Mouse (Mus musculus) liver, postnatal 0 days (tissue): ENCODE results near the gene Inpp4a. TPM values are rescaled to one million over a fixed set of nuclear protein-coding genes. Genes with fewer than 3 reads are reported as not detected.

ENCODE experiments used
- ATAC-seq: fragments of 200-750 bp; cut with Nextera tagmentation; 2 replicates; pipeline ENCODE4 v1.8.0; 2017; ENCODE audit warnings: mild to moderate bottlenecking, moderate library complexity
- DNase-seq: peaks from one replicate; pipeline ENCODE4 v3.0.0-alpha.2; 2016
- H3K27ac ChIP-seq: fragments of 300-500 bp; sonication (generic); 2 replicates; pipeline ENCODE4 v1.5.1; 2014; ENCODE audit warnings: antibody characterized with exemption, moderate library complexity, mild to moderate bottlenecking, low read depth
- H3K27me3 ChIP-seq: fragments of 300-500 bp; sonication (generic); 2 replicates; pipeline ENCODE4 v1.6.1; 2014; ENCODE audit warnings: low read length, control low read depth, mixed read lengths; ENCODE audit not compliant: insufficient read depth
- H3K36me3 ChIP-seq: fragments of 300-500 bp; sonication (generic); replicated peaks from 2 replicates; pipeline ENCODE4 v1.6.1; 2014; ENCODE audit warnings: mild to moderate bottlenecking, control low read depth, low read length, moderate library complexity, mixed read lengths; ENCODE audit not compliant: insufficient read depth
- H3K4me1 ChIP-seq: fragments of 300-500 bp; sonication (generic); 2 replicates; pipeline ENCODE4 v1.6.1; 2014; ENCODE audit warnings: antibody characterized with exemption, mild to moderate bottlenecking, control low read depth; ENCODE audit not compliant: insufficient read depth
- H3K4me2 ChIP-seq: fragments of 300-500 bp; sonication (generic); 2 replicates; pipeline ENCODE4 v1.6.1; 2014; ENCODE audit warnings: low read depth, mild to moderate bottlenecking, low read length, moderate library complexity, mixed read lengths
- H3K4me3 ChIP-seq: fragments of 300-500 bp; sonication (generic); 2 replicates; pipeline ENCODE4 v1.5.1; 2014; ENCODE audit warnings: low read depth, low read length
- H3K9ac ChIP-seq: fragments of 300-500 bp; sonication (generic); replicated peaks from 2 replicates; pipeline ENCODE4 v1.6.1; 2014; ENCODE audit warnings: mild to moderate bottlenecking, moderate library complexity
- H3K9me3 ChIP-seq: fragments of 300-500 bp; sonication (generic); 2 replicates; pipeline ENCODE4 v1.6.1; 2016; ENCODE audit warnings: mild to moderate bottlenecking, control low read depth, low read length, mixed read lengths
- CTCF ChIP-seq: sonication (generic); IDR thresholded peaks from 2 replicates; pipeline ENCODE4 v1.5.1; 2016; ENCODE audit warnings: antibody characterized with exemption, low read depth
- EP300 ChIP-seq: IDR thresholded peaks from 2 replicates; pipeline ENCODE4 v1.6.1; 2016; ENCODE audit warnings: antibody characterized with exemption, low read depth, mild to moderate bottlenecking
- WGBS: fragments of 180-500 bp; shearing (Covaris S2); extraction: QIAGEN DNeasy Blood & Tissue Kit; methylation state at CpG from one replicate; pipeline ENCODE4 v1.1.7; 2014; ENCODE audit not compliant: insufficient replicate concordance; 5-methylcytosine and 5-hydroxymethylcytosine counted together
- polyA plus RNA-seq: library from polyadenylated mRNA; unstranded; fragments of >200 nt; fragmentation: Nextera tagmentation; extraction: Ambion mirVana; gene quantifications from 2 replicates; pipeline ENCODE4 v1.2.1, GENCODE M21; 2015

The Inpp4a gene
- polyA plus RNA-seq, 1 experiment from 2014 or later = 6.7 TPM

- no peaks in the 10 kb centered on the region for H3K9me3 ChIP-seq
- H3K4me2 ChIP-seq = no peak overlapping the region
- WGBS = 82% methylated on average over 16 of the region's 16 CpGs
- H3K4me3 ChIP-seq = no peak overlapping the region
- H3K4me1 ChIP-seq = no peaks in the 10 kb centered on the region
- peaks cover 27% of the 10 kb centered on the region for H3K36me3 ChIP-seq
- no peak overlapping the region for H3K9ac ChIP-seq
- no peak overlapping the region for H3K27ac ChIP-seq
- no peak for TF ChIP-seq EP300
- no peak for TF ChIP-seq CTCF
- ATAC-seq (no peak), DNase-seq (no peak)
- H3K27me3 ChIP-seq = no peaks in the 10 kb centered on the region
Measured at GRCm38 (mm10) chr1:37442848-37443835, 143.5 kb downstream of the Inpp4a start.

GRCm38 (mm10) chr1:37448361-37449095 is 148.9 kb downstream of the Inpp4a start:
- H3K4me1 ChIP-seq = no peaks in the 10 kb centered on the region
- H3K4me2 ChIP-seq = no peak overlapping the region
- peak; percentile 70 for TF ChIP-seq CTCF
- TF ChIP-seq EP300 = no peak
- H3K4me3 ChIP-seq = no peak overlapping the region
- H3K27me3 ChIP-seq = no peaks in the 10 kb centered on the region
- ATAC-seq (no peak), DNase-seq (peak; percentile 69)
- H3K9me3 ChIP-seq = no peaks in the 10 kb centered on the region
- no peaks in the 10 kb centered on the region for H3K36me3 ChIP-seq
- WGBS = 73% methylated on average over 10 of the region's 10 CpGs
- H3K9ac ChIP-seq = no peak overlapping the region
- H3K27ac ChIP-seq = no peak overlapping the region

- Histone ChIP-seq H3K27me3 (no peaks in the 10 kb centered on the region), H3K4me2 (no peak overlapping the region), H3K9ac (no peak overlapping the region), H3K27ac (no peak overlapping the region), H3K4me3 (no peak overlapping the region), H3K9me3 (no peaks in the 10 kb centered on the region), H3K36me3 (no peaks in the 10 kb centered on the region; the same call in 1 of the 2 replicates), H3K4me1 (no peaks in the 10 kb centered on the region)
- no peak for TF ChIP-seq CTCF
- TF ChIP-seq EP300 = no peak
- ATAC-seq (no peak), DNase-seq (no peak)
- 88% methylated on average over 8 of the region's 8 CpGs for WGBS
Measured at GRCm38 (mm10) chr1:37451270-37451669, 151.6 kb downstream of the Inpp4a start.

GRCm38 (mm10) chr1:37457546-37457945 is 157.9 kb downstream of the Inpp4a start:
- no peaks in the 10 kb centered on the region for H3K27me3 ChIP-seq
- no peaks in the 10 kb centered on the region for H3K9me3 ChIP-seq
- no peak overlapping the region for H3K4me2 ChIP-seq
- H3K4me1 ChIP-seq = no peaks in the 10 kb centered on the region
- H3K36me3 ChIP-seq = no peaks in the 10 kb centered on the region; the same call in 1 of the 2 replicates
- TF ChIP-seq EP300 (no peak), CTCF (no peak)
- H3K4me3 ChIP-seq = no peak overlapping the region
- 77% methylated on average over 7 of the region's 7 CpGs for WGBS
- no peak for ATAC-seq
- H3K27ac ChIP-seq = no peak overlapping the region
- no peak overlapping the region for H3K9ac ChIP-seq
- no peak for DNase-seq

Other genes starting within 250 kb of the Inpp4a start
- not detected in 2 replicates for gene Cnga3, start 85.4 kb upstream of the Inpp4a start, polyA plus RNA-seq
- gene Coa5, start 130.2 kb downstream of the Inpp4a start, polyA plus RNA-seq = 19.6 and 23.0 TPM in 2 replicates
- gene Unc50, start 130.3 kb downstream of the Inpp4a start, polyA plus RNA-seq = 77.0 and 78.6 TPM in 2 replicates
- 0.66 and 1.4 TPM in 2 replicates for gene Mgat4a, start 241.2 kb downstream of the Inpp4a start, polyA plus RNA-seq